9 mouse cellular contexts compared by ENCODE assay signal in the genomic region with DNA sequence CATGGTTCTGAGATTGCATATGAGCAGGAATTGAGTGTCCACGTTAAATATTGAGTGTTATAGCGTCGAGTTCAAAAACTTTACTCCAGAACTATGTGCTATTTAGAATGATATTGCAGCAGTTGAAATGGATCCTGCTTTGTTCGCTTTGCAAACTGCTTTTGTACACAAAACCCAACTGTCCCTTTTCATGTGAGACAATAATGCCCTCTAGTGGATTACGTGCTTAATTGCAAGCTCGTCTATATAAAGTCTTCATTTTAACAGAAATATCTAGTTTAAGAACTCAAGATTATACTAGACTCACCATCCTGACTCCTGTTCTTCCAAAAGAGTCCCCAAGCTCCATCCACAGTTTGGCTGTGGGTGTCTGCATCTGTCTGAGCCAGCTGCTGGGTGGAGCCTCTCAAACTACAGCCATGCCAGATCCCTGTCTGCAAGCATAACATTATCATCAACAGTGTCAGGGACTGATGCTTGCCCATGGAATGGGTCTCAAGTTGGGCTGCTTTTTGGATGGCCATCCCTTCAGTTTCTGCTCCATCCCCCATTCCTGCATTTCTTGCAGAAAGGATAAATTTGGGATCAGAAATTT. TPM values are rescaled to one million over a fixed set of nuclear protein-coding genes. Genes with fewer than 3 reads are reported as not detected.
DNase-seq lines count a peak whose midpoint lies in the region; ATAC-seq and TF ChIP-seq lines count a peak whose summit lies in the region.
"Had no signal": no experiment of that assay in that cellular context is flagged by ENCODE, and none has a peak within 500 bp of the region (broad histone marks: within the 10 kb centered on the region; RNA-seq: fewer than 3 reads in every experiment).

No protein-coding gene starts in this region.

- peaks cover 32% of the 10 kb centered on the region for H3K4me1 ChIP-seq in hindbrain, embryonic 13.5 days (replicated peaks)
- peaks cover 39% of the 10 kb centered on the region for H3K4me1 ChIP-seq in hindbrain, embryonic 10.5 days (replicated peaks)
- peaks cover 26% of the 10 kb centered on the region for H3K4me1 ChIP-seq in hindbrain, embryonic 16.5 days (ENCODE audit: control insufficient read depth, insufficient read depth, low read depth, low read length)
- H3K4me1 ChIP-seq in small intestine, adult 2 months (ENCODE audit: control insufficient read depth, insufficient read depth, insufficient read length, low read length), result no peaks in the 10 kb centered on the region
- H3K4me1 ChIP-seq: liver, embryonic 15.5 days had no signal

- H3K4me2 ChIP-seq in hindbrain, embryonic 13.5 days, result no peak overlapping the region
- no peak overlapping the region for H3K4me2 ChIP-seq in hindbrain, embryonic 16.5 days (ENCODE audit: low read length)
- H3K4me2 ChIP-seq: liver, embryonic 15.5 days had no signal

- H3K27me3 ChIP-seq in hindbrain, embryonic 13.5 days, result no peaks in the 10 kb centered on the region
- no peaks in the 10 kb centered on the region for H3K27me3 ChIP-seq in hindbrain, embryonic 10.5 days (ENCODE audit: insufficient read depth, poor library complexity, severe bottlenecking)
- H3K27me3 ChIP-seq in hindbrain, embryonic 16.5 days (replicated peaks; ENCODE audit: control insufficient read depth, insufficient read depth, low read length), result no peaks in the 10 kb centered on the region
- no peaks in the 10 kb centered on the region for H3K27me3 ChIP-seq in small intestine, adult 2 months (ENCODE audit: control insufficient read depth, insufficient read depth, low read length)
- H3K27me3 ChIP-seq: liver, embryonic 15.5 days had no signal

- no peak overlapping the region for H3K9ac ChIP-seq in hindbrain, embryonic 13.5 days
- H3K9ac ChIP-seq in hindbrain, embryonic 16.5 days (ENCODE audit: low read depth, low read length), result peak overlapping the region; percentile 19; the same call in 1 of the 2 replicates
- H3K9ac ChIP-seq: liver, embryonic 15.5 days had no signal

- 0 out of 2 replicates have a peak overlapping the region, but pooled peaks have one; percentile 37 for H3K27ac ChIP-seq in hindbrain, embryonic 13.5 days
- no peak overlapping the region for H3K27ac ChIP-seq in hindbrain, embryonic 10.5 days
- H3K27ac ChIP-seq in hindbrain, embryonic 16.5 days (ENCODE audit: low read depth, low read length), result no peak overlapping the region
- H3K27ac ChIP-seq in small intestine, adult 2 months (ENCODE audit: insufficient read depth, low read depth, low read length), result no peak overlapping the region
- H3K27ac ChIP-seq: liver, embryonic 15.5 days had no signal

- H3K4me3 ChIP-seq in hindbrain, embryonic 13.5 days, result no peak overlapping the region
- H3K4me3 ChIP-seq in hindbrain, embryonic 10.5 days, result no peak overlapping the region
- no peak overlapping the region for H3K4me3 ChIP-seq in hindbrain, embryonic 16.5 days (ENCODE audit: low read length)
- no peak overlapping the region for H3K4me3 ChIP-seq in small intestine, adult 2 months (ENCODE audit: low read depth, low read length)
- H3K4me3 ChIP-seq: liver, embryonic 15.5 days had no signal

- TF ChIP-seq CTCF in small intestine, adult 2 months (IDR thresholded peaks at IDR 0.05; ENCODE audit: extremely low read depth, insufficient read length, insufficient replicate concordance, low read depth, low read length), result peak; percentile 25; the same call in 1 of the 2 replicates

- 3% methylated on average over 6 of the region's 6 CpGs for WGBS in hindbrain, embryonic 13.5 days
- 7% methylated on average over 6 of the region's 6 CpGs for WGBS in hindbrain, embryonic 10.5 days
- WGBS in hindbrain, embryonic 16.5 days, result under 1% methylated on average over 6 of the region's 6 CpGs
- WGBS in small intestine, adult 2 months, result 5% methylated on average over 6 of the region's 6 CpGs

- H3K9me3 ChIP-seq in hindbrain, embryonic 13.5 days, result no peaks in the 10 kb centered on the region
- H3K9me3 ChIP-seq in hindbrain, embryonic 10.5 days, result no peaks in the 10 kb centered on the region
- H3K9me3 ChIP-seq in hindbrain, embryonic 16.5 days (ENCODE audit: control insufficient read depth, low read length), result no peaks in the 10 kb centered on the region
- H3K9me3 ChIP-seq: liver, embryonic 15.5 days had no signal

- TF ChIP-seq POLR2A in small intestine, adult 2 months (IDR thresholded peaks at IDR 0.05; ENCODE audit: low read depth, low read length), result no peak

- no peak for ATAC-seq in hindbrain, embryonic 13.5 days (ENCODE audit: low FRiP score)
- peak; percentile 24 for ATAC-seq in hindbrain, embryonic 16.5 days

- no peak for DNase-seq in hindbrain, embryonic 10.5 days (ENCODE audit: low spot score)
- DNase-seq in CD8-positive naive resting alpha-beta T cell, adult 2 months (ENCODE audit: low read depth in 2 of 2, low spot score in 2 of 2), result peak; percentile 16 to 34
- DNase-seq in c-Kit-positive CD71-positive TER-119-negative erythroid progenitor cells, embryonic 14.5 days (ENCODE audit: low read depth), result peak; percentile 11
- DNase-seq in left cerebral cortex, postnatal 14 days (ENCODE audit: low spot score in 2 of 2), result no peak
- no peak for DNase-seq in gastrocnemius, adult 18-20 months (ENCODE audit: low spot score)

- no peaks in the 10 kb centered on the region for H3K36me3 ChIP-seq in hindbrain, embryonic 13.5 days
- H3K36me3 ChIP-seq in hindbrain, embryonic 10.5 days, result no peaks in the 10 kb centered on the region
- H3K36me3 ChIP-seq in hindbrain, embryonic 16.5 days (ENCODE audit: control insufficient read depth, insufficient read depth, low read length), result no peaks in the 10 kb centered on the region
- H3K36me3 ChIP-seq in small intestine, adult 2 months (ENCODE audit: control insufficient read depth, insufficient read depth, low read length), result no peaks in the 10 kb centered on the region
- H3K36me3 ChIP-seq: liver, embryonic 15.5 days had no signal

- intact Hi-C loops in left cerebral cortex, postnatal 14 days (cut with DNase I), result loop anchor here (1.0 to 5.0 kb wide), 2 partner anchors 56 to 142 kb away; partner anchors contain the start of gene Fam49a

RNA-seq across cellular contexts. Expression of gene Fam49a, which starts 56.3 kb away (rescaled TPM):
- polyA plus RNA-seq in hindbrain, embryonic 13.5 days (2015; fragmentation: Nextera tagmentation; extraction: Ambion mirVana), result 30.9 and 31.1 TPM in 2 replicates
- 9.0 and 13.4 TPM in 2 replicates for polyA plus RNA-seq in hindbrain, embryonic 10.5 days (2016; fragmentation: Nextera tagmentation; extraction: Ambion mirVana)
- polyA plus RNA-seq in hindbrain, embryonic 16.5 days (2015; fragmentation: Nextera tagmentation; extraction: Ambion mirVana), result 61.9 and 65.1 TPM in 2 replicates
- 0.34 and 0.70 TPM in 2 replicates for polyA plus RNA-seq in small intestine, adult 2 months (2012; rRNA removed)
- total RNA-seq in left cerebral cortex, postnatal 14 days (2021), result 100 to 1,000 TPM; 287 to 288 TPM
- 1 to 10 TPM; 3.0 to 4.0 TPM for total RNA-seq in gastrocnemius, adult 18-20 months (2021)

Comparison
In these comparisons a context has a peak if more than half of its experiments do, and no peak if none do; other contexts are left out.
1. DNase-seq: peak in CD8-positive naive resting alpha-beta T cell, adult 2 months (2 of 2) and c-Kit-positive CD71-positive TER-119-negative erythroid progenitor cells, embryonic 14.5 days (single experiment); none in hindbrain, embryonic 10.5 days (single experiment), left cerebral cortex, postnatal 14 days (0 of 2) and gastrocnemius, adult 18-20 months (single experiment).